Mouse (Mus musculus) adrenal gland, postnatal 10 days (tissue): Measurements from ENCODE around the gene Azin2. TPM values are rescaled to one million over a fixed set of nuclear protein-coding genes. Genes with fewer than 3 reads are reported as not detected.

Source experiments
- DNase-seq: peaks from one replicate; pipeline ENCODE4 v3.0.0; 2021; ENCODE audit warnings: mixed read lengths
- long read RNA-seq, 2 experiments: library from polyadenylated mRNA; stranded (forward); transcript quantifications; one replicate each; pipeline ENCODE4 v2.0.0; 2021
- total RNA-seq, 2 experiments: library from RNA; stranded (reverse); gene quantifications; 2 replicates each; pipeline ENCODE4 v1.2.3; 2021

Gene Azin2
- total RNA-seq: 10 to 100 TPM; 32.5 to 32.9 TPM
- long read RNA-seq, experiment 1, transcript Azin2-201 (11 exons, 2,063 nt): major isoform, 37 of 98 reads
- long read RNA-seq, experiment 1, partial matches to known transcripts: 10 of 98 reads
- long read RNA-seq, experiment 1, other reads (novel, unspliced or antisense): 43 of 98 reads
- long read RNA-seq, experiment 2, transcript Azin2-201 (11 exons, 2,063 nt): major isoform, 31 of 62 reads
- long read RNA-seq, experiment 2, partial matches to known transcripts: 6 of 62 reads
- long read RNA-seq, experiment 2, other reads (novel, unspliced or antisense): 24 of 62 reads

DNA sequence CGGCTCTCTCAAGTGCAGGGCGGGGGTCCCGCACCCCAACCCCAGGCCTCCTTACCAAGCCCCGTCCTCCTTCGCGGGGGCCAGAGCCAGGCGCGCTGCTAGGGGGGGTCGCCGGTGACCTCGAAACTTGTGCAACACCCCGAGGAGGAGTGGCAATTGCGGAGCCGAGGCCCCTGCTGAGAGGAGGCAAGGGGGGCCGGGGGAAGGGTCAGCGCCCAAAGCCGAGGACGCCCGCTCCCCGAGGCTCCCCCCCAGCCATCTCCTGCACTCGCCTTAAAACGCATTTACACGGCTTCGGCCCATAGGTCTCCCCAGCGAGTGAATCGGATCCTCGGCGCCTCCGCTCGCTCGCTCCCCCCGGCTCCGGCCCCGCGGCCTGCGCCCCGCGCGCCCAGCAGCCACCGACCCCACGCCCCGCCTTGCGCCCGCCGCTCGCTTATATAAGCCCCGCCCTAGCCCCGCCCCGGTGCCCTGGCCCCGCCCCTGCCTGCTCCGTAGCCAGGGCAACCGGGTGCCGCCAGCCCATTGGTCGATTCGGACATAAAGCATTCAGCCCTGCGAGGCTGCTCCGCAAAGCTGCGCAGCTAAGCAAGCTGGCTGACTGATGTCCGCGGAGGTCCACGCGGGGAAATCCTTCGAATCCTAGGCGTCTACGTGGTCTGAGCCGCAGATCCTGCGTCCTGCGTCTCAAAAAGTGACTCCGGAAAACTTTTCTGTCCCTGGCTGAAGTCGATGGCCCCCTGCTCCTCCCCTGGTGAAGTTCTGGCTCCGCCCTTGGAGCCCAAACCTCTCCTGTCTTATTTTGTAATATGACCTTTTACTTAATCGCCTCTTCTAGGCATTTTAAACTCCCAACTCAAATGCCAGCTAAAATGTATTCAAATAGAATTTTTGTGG lies at the start of gene Azin2:
Gene Azin2, minus strand, starts transcription at position 414 of the 897 bp plus-strand sequence.
- peak; percentile 99 for DNase-seq

DNA sequence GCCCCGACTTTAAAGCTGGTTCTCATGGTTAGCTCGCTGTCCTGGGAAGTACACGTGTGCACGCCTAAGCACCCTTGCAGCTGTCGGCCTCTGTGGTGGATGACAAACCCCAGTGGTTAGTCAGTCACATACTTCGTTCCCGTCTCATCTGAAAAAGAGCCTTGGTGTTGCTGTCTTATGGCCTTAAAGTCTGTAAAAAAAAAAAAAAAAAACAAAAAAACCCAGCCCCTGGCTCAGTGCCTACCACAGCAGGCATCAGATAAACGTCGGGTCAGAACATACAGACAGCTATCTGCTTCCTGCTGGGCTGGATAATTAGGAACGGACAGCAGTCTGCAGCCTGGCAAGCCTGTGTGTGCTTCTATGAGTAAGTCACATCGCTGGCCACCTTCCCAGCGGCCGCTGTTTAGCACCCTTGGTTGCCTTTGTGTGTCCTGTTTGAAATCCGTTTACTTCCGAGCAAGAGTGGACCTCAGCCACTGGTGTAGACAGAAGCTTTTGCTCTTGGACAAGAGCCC lies 49.4 kb upstream of the Azin2 start:
- DNase-seq: peak; percentile 69

DNA sequence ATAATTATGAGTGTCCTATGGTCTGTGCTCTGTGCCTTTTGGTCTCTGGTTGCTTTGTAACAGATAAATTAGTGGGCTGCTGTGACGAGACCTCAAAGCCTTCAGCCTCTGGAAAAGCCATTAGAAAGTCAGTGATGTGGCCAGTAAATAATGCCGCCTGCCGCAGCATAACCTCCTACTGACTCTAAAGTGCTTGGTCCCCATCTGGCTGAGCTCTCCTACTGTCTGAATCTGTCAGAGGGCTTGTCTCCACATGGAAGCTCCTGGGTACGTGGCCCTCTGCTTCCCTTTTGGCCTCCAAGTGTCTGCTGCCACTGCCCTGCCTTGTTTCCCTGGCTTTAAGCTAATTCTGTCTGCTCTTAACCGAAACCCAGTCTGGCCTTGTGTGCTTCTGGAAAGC lies 47.3 kb upstream of the Azin2 start:
- no peak for DNase-seq

DNA sequence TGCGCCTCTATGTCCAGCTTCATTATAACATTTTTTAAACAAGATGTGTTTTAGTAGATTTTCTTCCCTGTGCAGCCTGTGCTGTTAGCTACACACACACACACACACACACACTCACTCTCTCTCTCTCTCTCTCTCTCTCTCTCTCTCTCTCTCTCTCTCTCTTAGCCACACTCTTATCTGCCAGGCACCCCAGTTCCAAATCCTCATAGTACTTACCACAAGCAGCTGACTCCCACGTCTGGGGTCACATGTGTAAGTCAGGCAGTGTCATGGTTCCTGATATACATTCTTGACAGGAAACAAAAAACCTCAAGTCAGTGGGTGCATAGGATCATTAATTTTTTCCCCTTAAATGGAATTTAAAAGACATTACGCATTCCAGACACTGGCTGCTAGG lies 46.4 kb upstream of the Azin2 start:
- no peak for DNase-seq

DNA sequence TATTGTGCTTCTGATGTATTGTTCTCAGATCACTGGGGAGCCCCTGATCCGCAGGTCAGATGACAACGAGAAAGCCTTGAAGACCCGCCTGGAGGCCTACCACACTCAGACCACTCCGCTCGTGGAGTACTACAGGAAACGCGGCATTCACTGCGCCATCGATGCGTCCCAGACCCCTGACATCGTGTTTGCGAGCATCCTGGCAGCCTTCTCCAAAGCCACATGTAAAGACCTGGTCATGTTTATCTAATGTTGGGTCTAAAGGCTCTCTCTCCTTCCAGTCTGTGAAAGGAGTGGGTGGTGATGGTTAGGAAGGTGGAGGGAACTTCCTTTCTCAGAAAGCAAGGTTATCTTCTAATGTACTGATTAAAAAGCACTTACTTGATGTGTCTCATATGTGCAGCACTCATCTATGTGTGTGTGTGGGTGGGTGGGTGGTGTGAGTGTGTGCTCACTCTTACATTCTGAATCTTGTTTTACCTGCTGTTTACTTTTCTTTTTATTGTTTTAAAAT lies 45.8 kb upstream of the Azin2 start:
- no peak for DNase-seq

DNA sequence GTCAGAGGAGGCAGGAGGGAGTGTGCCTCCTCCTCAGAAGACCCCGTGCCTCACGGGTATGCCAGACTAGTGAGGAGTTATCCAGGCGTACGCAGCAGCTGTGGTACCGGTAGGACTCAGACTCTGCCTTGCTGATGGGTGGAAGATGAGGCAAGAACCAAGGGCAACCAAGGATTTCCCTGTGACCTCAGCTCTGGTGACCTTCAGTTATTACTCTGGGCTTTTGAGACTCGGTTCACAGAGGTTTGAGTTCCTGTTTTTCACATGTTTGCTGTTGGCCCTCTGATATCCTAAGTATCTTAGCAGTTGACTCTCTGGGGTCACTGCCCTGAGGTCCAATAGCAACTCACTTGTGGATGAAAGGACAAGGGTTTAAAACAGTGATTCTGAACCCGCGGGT lies 41.5 kb upstream of the Azin2 start:
- no peak for DNase-seq

DNA sequence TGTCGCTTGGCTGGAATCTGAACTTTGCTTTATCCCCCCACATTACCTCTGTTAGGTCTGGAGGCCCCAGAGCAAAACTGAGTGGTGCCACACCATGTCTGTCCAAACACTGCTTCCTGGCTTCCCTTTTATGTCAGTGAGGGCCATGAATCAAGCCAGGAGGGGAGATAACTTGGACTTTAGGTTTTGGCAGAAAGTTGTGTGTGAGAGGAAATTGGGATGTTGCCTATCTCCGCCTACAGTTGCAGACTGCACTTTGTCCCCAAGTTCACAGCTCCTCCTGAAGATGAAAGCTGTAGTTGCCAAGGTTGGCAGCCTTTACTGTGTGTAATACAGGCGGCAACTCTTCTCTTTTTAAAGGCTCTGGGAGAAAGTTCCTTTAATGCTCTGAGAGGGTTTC lies 38.5 kb upstream of the Azin2 start:
- peak; percentile 51 for DNase-seq

DNA sequence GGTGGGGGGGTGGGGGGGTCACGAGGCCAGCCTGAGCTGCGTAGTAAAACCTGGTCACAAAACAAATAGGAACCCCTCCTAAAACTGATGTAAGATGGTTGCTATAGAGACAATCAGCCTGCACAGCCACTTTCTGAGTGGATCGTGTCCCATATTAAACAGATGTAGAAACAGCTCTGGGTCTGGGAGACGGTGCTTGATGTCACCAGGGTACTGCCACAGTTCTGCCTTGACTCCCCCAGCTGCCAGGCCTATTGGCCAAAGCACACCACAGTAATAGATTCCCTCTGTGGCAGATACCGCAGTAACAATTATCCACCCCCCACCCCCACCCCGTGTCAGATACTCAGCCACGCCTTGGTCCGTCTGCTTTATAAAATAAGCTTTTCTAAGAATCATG lies 36.2 kb upstream of the Azin2 start:
- no peak for DNase-seq

DNA sequence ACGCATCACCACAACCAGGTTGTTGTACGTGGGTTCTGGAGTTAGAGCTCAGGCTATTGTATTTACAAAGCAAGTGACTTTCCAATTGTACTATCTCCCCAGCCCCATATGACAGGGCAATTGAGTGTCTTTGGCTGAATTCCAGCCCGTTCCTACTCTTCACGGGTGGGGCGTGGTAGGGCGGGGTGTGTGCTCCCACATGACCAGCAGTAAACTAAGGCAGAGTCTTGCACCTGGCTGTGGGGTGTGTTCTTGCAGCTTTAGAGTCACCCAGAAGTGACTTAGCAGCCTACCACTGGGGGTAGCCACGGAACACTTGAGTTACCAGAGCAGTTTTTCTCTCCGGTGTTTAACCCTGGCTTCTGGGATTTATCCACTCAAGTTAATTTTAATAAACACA lies 35.0 kb upstream of the Azin2 start:
- DNase-seq: no peak

DNA sequence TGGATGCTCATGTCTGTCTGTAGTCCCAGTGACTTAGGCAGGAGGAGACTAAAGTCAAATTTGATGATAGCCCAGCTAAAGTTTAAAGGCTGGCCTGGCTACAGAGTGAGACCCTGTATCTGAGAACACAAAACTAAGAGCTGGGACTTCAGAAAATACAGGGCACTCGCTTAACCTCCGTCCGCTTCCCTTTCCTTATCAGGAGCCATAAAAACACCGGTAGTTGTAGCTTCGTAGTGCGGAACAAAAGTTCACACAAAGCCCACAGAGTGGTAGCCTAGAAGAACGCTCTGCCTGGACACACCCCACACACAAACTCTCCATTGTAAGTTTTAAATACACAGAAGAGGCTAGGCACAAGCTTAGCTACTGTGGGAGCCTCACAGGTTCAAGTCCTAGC lies 33.0 kb upstream of the Azin2 start:
- DNase-seq: no peak

DNA sequence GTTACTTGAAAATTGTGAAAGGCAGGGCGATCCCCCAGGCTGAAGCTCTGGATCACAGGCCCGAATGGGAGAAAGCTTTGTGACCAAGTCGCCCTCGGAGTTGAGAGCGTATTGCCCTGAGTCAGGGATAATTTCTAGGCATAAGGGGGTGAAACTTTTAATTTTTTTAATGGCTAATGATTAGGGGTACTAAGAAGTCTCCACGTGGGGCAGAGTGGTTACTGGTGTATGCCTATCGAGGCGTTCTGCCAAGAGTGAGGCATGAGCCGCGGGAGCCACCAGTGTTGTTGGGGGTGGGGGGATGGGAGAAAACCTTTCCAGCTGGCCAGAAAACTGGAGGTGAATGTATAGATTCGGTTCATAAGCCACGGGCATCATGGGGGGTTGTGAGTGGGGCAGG lies 31.4 kb upstream of the Azin2 start:
- DNase-seq: peak; percentile 44

DNA sequence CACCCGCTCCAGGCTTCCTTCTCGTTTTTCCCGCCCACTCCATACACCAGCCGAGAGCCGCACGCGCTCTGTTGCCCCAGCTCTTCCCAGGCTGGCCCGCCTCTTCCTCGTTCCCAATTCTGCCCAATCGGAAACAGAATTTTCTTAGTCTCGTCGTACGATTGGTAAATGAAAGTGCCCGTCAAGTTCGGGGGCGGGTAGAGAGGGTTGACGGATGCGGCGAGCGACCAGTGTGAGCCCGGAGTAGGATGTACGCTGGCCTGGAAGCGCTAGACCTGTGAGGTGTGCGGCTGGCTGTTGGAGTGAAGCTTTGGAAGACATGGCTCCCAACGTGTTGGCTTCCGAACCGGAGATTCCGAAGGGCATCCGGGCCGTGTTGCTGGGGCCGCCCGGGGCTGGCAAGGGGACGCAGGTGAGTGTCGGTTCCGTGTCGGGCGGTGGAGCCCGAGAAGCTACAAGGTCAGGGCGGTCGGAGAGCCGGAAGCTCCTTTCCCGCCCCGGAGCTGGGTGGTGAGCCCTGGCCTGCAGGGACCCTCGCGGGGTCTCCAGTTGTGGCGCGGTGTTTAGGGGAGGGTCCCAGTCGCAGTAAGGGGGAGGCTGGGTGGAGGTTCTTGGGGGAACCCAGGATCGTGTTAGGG lies 30.9 kb upstream of the Azin2 start:
- peak; percentile 95 for DNase-seq

DNA sequence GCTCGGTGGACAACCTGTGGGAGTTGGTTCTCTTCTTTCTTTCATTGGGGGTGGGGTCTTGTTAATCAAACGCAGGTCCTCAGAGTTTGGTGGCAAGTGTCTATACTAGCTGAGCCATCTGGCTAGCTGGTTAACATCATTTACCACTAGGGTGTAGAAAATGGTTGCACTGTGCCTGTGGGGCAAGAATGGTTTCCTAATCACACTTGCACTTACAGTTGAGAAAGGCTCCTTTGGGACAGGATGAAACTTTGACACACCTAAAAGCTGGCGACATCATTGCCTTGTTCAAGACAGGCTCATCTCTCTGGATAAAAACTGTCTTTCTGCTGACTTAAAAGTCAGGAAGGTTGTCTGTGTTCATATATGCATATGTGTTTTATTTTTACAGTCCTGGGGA lies 29.9 kb upstream of the Azin2 start:
- no peak for DNase-seq

DNA sequence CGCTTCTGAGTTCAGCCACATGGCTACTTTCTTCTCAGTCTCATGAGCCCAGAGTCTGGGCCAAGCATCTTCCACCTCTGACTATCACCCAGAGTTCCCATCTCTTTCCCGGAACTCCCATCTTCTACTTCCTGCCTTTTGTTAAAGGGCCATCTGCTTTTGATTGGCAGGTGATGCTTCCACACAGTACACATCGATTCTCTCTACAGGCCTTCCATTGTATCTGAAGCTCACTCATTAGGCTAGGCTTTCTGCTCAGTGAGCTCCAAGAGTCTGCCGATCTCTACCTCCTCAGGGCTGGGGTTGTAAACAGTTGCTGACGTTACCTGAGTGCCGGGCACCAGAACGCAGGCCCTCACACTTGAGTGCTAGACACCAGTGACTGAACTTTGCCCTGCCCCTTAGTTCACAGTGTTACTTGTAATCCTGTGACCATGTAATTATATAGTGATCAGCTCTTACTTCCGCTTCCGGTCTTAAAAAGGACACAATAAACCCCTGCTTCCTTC lies 29.3 kb upstream of the Azin2 start, which contains the start of gene Ak2:
Gene Ak2, plus strand, starts transcription at position 459 of the 509 bp plus-strand sequence.
- no peak for DNase-seq

DNA sequence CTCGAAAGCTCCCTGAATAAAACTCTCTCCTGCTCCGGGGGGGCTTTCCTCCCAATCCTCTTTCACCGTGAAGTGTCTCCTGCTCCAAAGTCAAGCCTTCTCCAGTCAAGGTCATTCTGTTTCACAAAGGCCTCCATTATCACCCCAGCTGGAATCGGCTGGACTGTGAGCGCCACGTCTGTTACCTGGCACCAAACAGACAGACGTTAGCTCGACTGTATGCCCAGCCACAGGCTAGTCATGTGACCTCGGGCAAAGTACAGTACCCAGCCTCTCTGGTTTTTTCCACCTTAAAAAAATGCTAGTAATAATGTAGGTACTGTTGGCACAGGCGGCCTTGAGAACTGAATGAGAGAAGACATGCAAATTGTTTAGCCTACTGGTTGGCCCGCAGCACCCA lies 27.4 kb upstream of the Azin2 start:
- peak; percentile 51 for DNase-seq

DNA sequence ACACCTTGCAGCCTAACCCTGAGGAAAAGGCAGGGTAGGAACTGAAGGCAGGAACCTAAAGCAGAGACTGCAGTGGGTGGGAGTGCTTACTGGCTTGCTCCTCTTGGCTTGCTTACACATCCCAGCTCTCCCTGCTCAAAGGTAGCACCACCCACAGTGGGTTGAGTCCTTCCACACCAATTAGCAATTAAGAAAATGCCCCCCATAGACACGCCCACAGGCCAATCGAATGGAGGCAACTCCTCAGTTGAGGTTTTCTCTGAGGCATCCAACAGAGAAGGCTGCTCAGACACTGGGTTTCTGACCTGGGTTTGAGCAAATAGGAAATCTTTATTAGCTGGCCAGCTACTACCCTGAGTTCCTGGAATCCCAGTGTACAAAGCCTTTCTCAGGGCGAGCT lies 26.7 kb upstream of the Azin2 start:
- DNase-seq: no peak

DNA sequence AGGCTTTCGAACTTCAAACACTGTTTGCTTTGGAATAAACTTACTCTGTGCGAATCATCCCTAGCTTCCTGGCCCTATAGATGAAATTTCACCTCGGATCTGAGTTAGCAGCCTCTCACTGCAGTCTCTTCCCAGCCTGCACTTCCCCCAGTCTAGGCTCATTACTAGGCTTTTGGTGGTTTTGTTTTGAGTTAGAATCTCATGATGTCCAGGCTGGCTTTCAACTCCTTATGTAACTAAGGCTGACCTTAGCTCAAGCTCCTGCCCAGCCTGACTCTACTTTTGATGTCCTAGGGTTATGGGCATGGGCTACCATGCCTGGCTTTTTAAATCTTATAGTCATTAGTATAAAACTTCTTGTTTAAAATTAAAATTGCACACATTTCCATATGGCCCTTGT lies 22.4 kb upstream of the Azin2 start:
- no peak for DNase-seq

DNA sequence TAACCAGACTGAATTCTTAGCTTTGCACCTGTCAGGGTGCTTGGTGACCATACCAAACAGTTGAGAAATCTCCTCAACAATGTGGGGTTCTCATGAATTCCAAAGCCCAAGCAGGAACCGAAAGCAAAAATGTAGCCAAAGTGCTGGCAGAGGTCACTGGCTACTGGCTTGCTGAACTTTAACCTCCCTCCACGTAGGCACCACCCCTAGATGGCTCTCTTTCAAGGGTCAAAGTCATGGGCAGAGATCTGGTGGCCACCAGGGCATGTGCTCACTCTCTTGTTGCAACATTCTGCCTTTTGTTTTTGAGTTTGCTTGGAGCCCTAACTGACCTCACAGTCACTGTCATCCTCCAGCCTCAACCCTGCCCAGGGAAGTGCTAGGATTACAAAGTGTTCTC lies 21.4 kb upstream of the Azin2 start:
- DNase-seq: peak; percentile 65

DNA sequence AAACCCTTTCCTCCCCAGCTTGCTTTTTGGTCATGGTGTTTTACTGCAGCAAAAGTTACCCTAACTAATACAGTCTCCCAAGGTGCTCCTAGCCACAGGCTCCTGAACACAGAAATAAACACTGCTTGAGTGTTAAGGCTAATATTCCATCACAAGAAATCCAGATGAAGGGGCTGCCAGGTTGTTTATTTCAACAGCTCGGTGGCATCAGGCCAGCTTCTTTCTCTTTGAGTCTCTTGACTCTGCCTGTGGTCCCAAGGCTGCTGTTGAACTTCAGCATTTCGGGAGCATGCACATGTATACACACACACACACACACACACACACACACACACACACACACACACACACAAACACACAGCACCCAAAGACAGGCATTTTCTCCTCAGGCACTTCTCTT lies 20.9 kb upstream of the Azin2 start:
- DNase-seq: peak; percentile 65

DNA sequence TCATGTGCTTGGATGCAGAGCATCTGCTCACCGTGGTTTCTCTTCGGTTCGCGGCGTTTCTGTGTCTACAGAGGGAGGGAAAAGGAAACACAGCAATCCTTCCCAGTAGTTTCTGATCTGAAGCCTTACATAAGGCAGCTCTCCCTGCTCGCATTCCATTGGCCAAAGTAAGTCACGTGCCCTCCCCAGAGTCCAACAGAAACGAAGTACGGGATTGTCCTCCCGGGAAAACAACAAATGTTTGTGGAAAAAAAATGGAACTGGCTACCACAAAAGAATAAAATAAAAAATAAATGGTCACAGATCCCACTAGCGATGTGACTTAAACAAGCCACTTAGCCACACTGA lies 19.6 kb upstream of the Azin2 start:
- no peak for DNase-seq

DNA sequence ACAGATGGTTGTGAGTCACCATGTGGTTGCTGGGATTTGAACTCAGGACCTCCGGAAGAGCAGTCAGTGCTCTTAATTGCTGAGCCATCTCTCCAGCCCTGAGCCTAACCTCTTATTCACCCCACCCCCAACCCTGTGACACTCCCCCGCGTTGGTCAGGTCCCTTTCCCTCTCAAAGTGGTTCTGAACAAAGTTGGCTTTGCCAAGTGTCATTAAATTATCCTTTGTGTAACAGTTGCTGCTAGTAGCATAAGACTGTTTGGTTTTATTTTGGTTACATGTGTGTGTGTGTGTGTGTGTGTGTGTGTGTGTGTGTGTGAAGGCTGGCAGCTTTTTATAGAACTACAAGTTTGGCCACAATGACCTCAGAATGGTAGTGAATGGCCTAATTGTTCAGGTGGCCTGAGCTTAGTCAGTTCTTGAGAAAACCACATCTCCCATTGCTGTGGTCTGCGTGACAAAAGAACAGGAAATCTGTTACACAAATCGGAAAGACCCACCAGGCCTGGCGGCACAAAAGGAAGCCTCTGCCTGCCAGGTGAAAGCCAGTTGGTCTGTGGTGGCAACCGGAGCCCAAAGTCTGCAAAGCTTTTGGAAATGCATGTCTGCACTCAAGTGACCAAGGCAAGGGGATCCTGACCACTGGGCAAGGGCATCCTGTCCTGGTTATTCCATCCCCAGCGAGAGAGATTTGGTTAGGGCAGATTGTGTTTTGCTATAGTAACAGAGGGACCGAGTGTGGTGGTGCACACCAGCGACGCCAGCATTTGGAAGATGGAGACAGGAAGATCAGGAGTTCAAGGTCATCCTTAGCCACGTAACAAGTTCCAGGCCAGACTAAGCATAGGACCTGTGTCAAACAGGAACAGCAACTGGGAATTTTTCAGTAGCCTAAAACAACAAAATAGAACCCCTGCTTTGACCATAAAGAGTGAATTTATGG lies 18.9 kb upstream of the Azin2 start:
- no peak for DNase-seq
